Mouse (Mus musculus): ENCODE results near the gene Rasl10b. TPM values are rescaled to one million over a fixed set of nuclear protein-coding genes. Genes with fewer than 3 reads are reported as not detected.

The Rasl10b gene
- total RNA-seq, 2 experiments from 2014 or later: 0.37 to 0.43 TPM

- no peak for DNase-seq
- intact Hi-C loops (cut with DNase I): no loop called here
Observed at GRCm38 (mm10) chr11:83457912-83458601, 49.1 kb downstream of the Rasl10b start.

GRCm38 (mm10) chr11:83461462-83462027 is 52.6 kb downstream of the Rasl10b start:
- intact Hi-C loops (cut with DNase I): no loop called here
- no peak for DNase-seq

- intact Hi-C loops (cut with DNase I): no loop called here
- peak in 1 of 2 experiments; percentile 44 for DNase-seq
Observed at GRCm38 (mm10) chr11:83462711-83463244, 53.8 kb downstream of the Rasl10b start, which contains the start of gene Mmp28. Gene Mmp28, minus strand, starts transcription at chr11:83463071.

GRCm38 (mm10) chr11:83465976-83466375 is 57.0 kb downstream of the Rasl10b start:
- intact Hi-C loops (cut with DNase I): no loop called here
- DNase-seq: no peak

GRCm38 (mm10) chr11:83467120-83467652 is 58.2 kb downstream of the Rasl10b start:
- intact Hi-C loops (cut with DNase I): no loop called here
- DNase-seq: peak; percentile 68 to 80

GRCm38 (mm10) chr11:83468765-83469164 is 59.8 kb downstream of the Rasl10b start:
- no peak for DNase-seq
- intact Hi-C loops (cut with DNase I): no loop called here

Other genes starting within 250 kb of the Rasl10b start
- gene Slfn4, start 234.0 kb upstream of the Rasl10b start, total RNA-seq (2021): not detected
- under 1 TPM; 0.91 to 0.92 TPM for gene Slfn3, start 217.8 kb upstream of the Rasl10b start, total RNA-seq (2021)
- not detected for gene Slfn14, start 122.4 kb upstream of the Rasl10b start, total RNA-seq (2021)
- gene Ap2b1, start 110.1 kb upstream of the Rasl10b start, total RNA-seq (2021): 10 to 100 TPM; 26.1 to 27.3 TPM
- 1 to 10 TPM; 7.3 to 8.2 TPM for gene Pex12, start 106.6 kb upstream of the Rasl10b start, total RNA-seq (2021)
- gene Gas2l2, start 20.3 kb downstream of the Rasl10b start, total RNA-seq (2021): not detected
- not detected for gene 1700020L24Rik, start 28.5 kb downstream of the Rasl10b start, total RNA-seq (2021)
- 1 to 10 TPM; 1.6 to 2.0 TPM for gene Mmp28, start 53.9 kb downstream of the Rasl10b start, total RNA-seq (2021)
- gene Taf15, start 63.9 kb downstream of the Rasl10b start, total RNA-seq (2021): 10 to 100 TPM; 19.5 to 21.7 TPM
- gene Heatr9, start 113.0 kb downstream of the Rasl10b start, total RNA-seq (2021): not detected
- not detected for gene Ccl5, start 121.4 kb downstream of the Rasl10b start, total RNA-seq (2021)
- 1 to 10 TPM; 3.0 to 3.4 TPM for gene Ccl9, start 169.5 kb downstream of the Rasl10b start, total RNA-seq (2021)
- gene Ccl6, start 183.9 kb downstream of the Rasl10b start, total RNA-seq (2021): 1 to 10 TPM; 4.2 to 9.4 TPM
- gene Rpl9-ps1, start 236.5 kb downstream of the Rasl10b start, total RNA-seq (2021): not detected
- gene Ccl3, start 240.2 kb downstream of the Rasl10b start, total RNA-seq (2021): not detected

Measured in gastrocnemius, postnatal 36 days (tissue).